Mouse (Mus musculus): ENCODE measurements at regions not wholly inside any gene's neighbourhood (a gene's known extent, or its start where the extent isn't known, plus 50 kb on each side); places are given as distances from the start of the nearest gene placed in this dataset.
"Not testable (repeated sequence)": the region's sequence is repeated elsewhere in the genome, so short reads cannot be mapped to it uniquely, and the experiment has no call there.

DNA sequence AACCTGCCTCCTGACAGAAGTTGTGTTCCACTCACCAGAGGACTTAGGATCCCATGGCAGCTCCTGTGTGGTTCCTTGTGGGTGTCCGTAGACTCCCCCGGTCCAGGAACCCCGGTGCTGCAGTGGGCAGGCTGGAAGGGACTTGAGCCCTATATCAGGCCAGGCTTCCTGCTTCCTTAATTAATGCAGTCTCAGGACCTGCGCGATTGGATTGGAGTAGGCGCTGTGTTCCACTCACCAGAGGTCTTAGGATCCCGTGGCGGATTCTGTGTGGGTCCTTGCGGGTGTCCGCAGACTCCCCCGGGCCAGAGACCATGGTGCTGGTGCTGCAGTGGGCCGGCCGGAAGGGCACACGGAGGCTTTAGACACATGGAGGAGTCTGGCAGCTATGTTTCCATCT is 288.7 kb downstream of the Fut8 start:
- DNase-seq; intact Hi-C loops (cut with DNase I): not testable (repeated sequence)

DNA sequence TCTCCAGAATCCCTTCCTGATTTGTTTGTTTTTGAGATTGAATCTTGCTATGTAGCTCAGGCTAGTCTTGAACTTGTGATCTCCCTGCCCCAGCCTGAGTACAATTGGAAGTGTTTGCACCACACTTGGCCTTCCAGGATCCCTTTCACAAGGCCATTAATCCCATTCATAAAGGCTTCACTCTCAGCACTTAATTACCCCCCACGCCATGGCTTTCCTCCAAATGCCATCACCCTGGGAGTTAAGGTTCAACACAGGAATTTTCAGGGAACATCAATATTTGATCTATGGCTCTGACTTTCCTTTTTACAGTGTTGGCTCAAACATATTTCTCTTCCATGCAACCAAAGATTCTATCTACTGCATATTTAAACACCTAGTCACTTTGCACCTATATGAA is 289.6 kb downstream of the Fut8 start:
- no peak for DNase-seq
- intact Hi-C loops (cut with DNase I), result no loop called here

GRCm38 (mm10) chr12:77527953-77528865 is 290.3 kb downstream of the Fut8 start:
- DNase-seq, result no peak
- intact Hi-C loops (cut with DNase I), result no loop called here

DNA sequence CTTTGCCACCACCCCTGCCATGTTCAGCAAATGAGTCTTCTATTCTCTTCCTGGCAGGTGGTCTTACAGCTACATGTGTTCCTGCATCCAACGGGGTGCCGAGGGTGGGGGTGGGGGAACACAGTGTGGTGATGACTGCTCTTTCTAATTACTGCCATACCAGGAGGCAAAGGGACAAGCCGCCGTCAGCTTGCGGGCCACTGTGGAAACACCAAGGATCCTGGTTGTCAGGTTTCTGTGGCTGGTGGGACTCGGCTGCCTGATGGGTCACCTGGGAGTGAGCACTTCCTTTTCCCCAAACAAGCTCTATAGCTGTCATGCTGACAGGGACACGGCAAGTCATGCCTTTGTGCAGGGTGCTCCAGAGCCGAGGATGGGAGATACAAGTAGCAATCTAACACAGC is 290.9 kb downstream of the Fut8 start:
- intact Hi-C loops (cut with DNase I), result no loop called here

DNA sequence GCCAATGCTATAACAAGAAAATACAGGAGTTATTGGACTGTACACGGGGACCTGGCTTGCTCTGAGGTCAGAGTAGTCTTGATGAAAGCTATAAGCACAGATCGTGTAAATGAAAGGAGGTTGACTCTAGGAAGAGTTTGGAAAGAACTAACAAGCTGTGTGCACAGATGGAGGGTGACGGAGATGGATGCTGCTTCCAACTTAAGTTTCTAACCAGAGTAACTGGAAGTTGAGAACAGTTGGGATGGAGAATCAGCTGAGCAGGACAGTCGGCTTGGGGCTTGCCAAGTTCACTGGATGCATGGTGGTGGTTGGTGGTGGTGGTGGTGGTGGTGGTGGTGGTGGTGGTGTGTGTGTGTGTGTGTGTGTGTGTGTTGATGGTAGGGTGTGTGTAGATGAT is 291.5 kb downstream of the Fut8 start:
- intact Hi-C loops (cut with DNase I), result no loop called here
- DNase-seq, result no peak

More for the DNA sequence above, 290.9 kb downstream of the Fut8 start:
- DNase-seq, result no peak

DNA sequence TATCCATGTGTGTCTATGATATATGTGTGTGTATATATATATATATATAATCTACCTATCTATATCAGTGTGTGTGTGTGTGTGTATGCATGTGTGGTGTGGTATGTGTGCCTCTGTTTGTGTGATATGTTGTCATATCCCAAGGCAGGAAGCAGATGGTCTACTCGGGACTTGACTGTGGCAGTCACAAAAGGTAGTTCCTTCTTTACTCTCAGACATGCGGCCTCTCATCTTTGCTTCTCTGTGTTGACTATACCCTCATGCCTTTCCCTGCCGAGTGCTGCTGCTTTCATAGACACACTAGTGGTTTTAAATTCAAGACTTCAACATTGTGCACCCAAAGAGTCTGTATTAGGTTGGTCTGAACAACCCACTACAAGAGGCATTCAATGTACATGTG is 292.0 kb downstream of the Fut8 start:
- intact Hi-C loops (cut with DNase I), result no loop called here
- DNase-seq, result no peak

GRCm38 (mm10) chr12:77531294-77531693 is 293.4 kb downstream of the Fut8 start:
- intact Hi-C loops (cut with DNase I), result no loop called here
- DNase-seq, result peak; percentile 30 to 47

- intact Hi-C loops (cut with DNase I), result no loop called here
These were observed 294.6 kb downstream of the Fut8 start for GRCm38 (mm10) chr12:77532547-77532946.

GRCm38 (mm10) chr12:77533606-77534005 is 295.7 kb downstream of the Fut8 start:
- intact Hi-C loops (cut with DNase I), result no loop called here

More at GRCm38 (mm10) chr12:77532547-77532946, 294.6 kb downstream of the Fut8 start:
- DNase-seq, result no peak

DNA sequence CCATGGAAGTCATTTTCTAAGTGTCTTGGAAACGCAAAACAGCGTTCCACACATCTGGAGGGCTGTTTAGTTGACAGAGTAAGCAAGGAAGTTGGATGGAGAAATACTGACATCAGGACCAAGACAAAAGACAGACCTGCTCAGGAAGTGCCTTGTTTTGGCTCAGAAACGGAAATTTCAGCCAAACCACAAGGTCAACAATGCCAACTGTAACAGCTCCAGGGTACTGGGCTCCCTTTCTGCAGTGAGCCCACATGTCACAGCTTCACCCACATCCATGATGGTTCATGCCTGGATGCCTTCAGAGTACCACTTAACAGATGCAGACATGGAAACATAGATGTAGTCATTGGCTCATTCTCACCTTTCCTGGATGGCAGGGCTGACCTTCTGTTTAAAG is 296.2 kb downstream of the Fut8 start:
- intact Hi-C loops (cut with DNase I), result no loop called here
- DNase-seq, result no peak

More at GRCm38 (mm10) chr12:77533606-77534005, 295.7 kb downstream of the Fut8 start:
- DNase-seq, result no peak

GRCm38 (mm10) chr12:77535147-77535546 is 297.2 kb downstream of the Fut8 start:
- intact Hi-C loops (cut with DNase I), result no loop called here
- no peak for DNase-seq

DNA sequence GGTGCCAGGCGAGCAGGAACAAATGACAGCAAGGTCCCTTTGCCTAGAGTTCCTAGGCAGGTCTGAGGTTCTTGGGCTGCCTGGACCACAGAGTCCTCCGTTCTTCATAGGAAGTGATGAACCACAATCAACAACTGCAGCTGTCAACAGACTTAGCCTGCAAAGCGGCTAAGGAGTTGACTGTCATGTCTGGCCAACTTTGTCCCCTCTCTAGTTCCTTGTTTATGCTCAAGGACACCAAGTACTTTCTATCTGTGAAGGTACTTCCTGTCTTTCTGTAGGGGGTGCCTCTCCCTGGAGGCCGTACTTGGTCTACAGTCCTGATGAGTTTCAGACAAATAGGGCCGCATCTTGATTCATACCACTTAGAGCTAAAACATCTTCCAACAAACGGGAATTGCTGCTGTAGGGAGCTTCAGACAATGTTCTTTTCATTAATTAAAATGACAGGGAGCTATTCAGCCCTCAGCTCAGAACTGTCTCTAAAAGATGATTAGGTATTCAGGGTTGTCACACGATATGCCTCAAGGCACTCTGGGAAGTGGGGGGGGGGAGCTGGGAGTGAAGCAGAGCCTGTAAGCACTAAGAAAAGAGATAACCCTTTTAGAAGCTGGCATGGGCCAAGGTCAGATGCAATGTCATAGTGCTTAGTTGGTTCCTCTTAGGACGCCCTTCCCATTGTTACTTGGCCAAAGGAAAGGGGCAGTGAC is 299.4 kb downstream of the Fut8 start:
- intact Hi-C loops (cut with DNase I), result no loop called here
- DNase-seq, result no peak

DNA sequence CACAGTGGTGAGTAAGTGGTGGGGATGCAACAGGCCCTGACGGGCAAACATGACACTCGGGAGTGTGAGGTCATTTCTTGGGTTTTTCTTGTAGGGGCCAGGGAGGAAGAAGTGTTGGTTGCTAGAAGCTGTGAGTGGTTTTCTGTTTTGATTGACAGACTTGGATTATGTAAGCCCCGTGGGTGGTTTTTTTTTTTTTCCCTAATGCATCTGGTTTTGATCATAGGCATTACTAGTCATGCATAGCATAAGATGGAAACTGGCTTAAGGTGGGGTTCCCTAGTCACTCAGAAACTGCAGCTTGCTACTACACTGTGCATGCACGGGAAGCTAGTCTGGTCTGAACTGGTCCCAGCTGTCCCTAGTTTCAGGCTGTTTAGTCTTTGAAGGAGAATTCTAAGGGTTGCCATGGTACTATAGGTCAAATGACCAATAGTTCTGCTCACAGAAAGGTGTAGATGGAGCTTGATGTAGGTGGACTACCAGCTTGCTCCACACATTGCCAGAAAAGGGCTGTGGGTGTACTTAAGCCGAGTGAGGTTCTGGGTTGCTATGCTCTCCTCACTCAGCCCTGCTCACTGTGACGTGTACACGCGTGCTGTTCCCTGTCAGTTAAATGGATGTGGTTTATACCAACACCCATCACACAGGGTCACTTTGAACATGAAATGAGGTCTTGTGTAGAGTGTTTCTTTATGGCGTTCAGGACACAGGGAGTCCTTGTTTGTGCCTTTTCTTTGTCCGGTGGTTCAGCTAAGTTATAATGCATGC is 301.9 kb downstream of the Fut8 start:
- intact Hi-C loops (cut with DNase I), result no loop called here
- DNase-seq, result no peak

GRCm38 (mm10) chr12:77541051-77541765 is 303.3 kb downstream of the Fut8 start:
- intact Hi-C loops (cut with DNase I), result no loop called here
- no peak for DNase-seq

DNA sequence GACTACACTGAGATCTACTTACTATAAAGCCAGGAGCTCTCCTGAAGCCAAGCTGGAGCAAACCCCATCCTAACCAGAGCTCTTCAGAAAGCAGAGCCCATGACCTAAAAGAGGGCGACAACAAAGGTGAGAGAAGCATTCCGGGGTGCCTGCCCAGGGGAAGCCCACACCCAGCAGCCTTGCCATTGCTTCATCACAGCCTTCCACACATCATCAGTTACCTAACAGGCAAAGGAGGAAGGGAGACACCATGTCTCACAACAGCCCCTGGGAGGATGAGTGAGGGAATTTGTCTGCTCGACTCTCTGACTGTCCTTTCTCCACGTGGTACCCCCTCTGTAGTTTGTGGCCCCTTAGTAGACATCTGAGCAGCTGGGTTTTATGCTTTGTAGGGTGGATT is 303.9 kb downstream of the Fut8 start:
- DNase-seq, result no peak
- intact Hi-C loops (cut with DNase I), result no loop called here

- intact Hi-C loops (cut with DNase I), result no loop called here
- DNase-seq, result no peak
These were observed 305.7 kb downstream of the Fut8 start for GRCm38 (mm10) chr12:77543651-77544050.

DNA sequence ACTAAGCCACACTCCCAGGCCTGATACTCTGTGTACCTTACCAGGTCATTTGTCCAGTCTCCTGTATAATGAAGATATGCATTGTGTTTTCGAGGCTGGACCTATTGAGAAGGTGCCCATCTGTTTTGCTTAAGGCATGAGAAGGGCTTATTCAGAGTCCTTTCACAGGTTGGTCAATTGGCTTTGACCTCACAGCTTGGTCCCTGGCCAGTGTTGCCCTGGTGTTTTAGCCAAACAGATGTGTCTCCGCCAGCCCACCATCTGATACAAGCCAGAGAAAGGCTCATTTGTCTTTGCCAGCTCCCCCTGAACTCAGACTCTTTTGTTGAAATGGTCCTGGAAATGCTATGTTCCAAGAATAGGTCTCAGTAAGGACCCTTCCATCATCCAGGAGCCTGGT is 308.2 kb downstream of the Fut8 start:
- intact Hi-C loops (cut with DNase I), result no loop called here
- DNase-seq, result no peak

DNA sequence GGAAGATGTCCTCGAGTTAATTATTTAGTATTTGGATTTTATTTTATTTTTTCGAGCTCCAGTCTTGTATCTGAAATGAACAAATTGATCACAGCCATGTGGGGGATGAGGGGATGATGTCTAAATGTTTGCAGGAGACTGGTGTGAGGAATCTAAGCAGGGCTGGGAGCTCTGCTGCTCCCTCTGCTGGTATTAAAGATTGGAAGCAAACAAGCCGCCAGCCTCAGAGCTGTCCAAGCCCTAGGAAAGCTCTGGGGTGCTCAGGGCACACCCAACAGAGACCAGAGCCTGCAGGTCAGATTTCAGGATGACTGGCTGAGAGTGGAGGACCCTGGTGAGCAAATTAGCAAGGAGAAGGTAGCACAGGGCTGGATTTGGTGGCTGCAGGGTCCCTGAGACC is 330.4 kb downstream of the Fut8 start:
- peak; percentile 51 to 55 for DNase-seq

GRCm38 (mm10) chr12:77570501-77570900 is 332.6 kb downstream of the Fut8 start:
- peak in 1 of 2 experiments; percentile 12 for DNase-seq
- intact Hi-C loops (cut with DNase I), result loop anchor here (5.0 kb wide), 1 partner anchor 733 kb away; no protein-coding TSS in a partner anchor

More for the DNA sequence above, 330.4 kb downstream of the Fut8 start:
- intact Hi-C loops (cut with DNase I), result loop anchor here (1.0 kb wide), 2 partner anchors 328 to 568 kb away; no protein-coding TSS in a partner anchor

- intact Hi-C loops (cut with DNase I), result loop anchor here (5.0 kb wide), 1 partner anchor 734 kb away; no protein-coding TSS in a partner anchor
- DNase-seq, result no peak
These were observed 333.1 kb downstream of the Fut8 start for GRCm38 (mm10) chr12:77571071-77571470.

Measured in heart, postnatal 10 days (tissue).